Mouse (Mus musculus) neural tube, embryonic 11.5 days (tissue): Measurements from ENCODE around the gene Chtf18. TPM values are rescaled to one million over a fixed set of nuclear protein-coding genes. Genes with fewer than 3 reads are reported as not detected.
"Not testable (repeated sequence)": the region's sequence is repeated elsewhere in the genome, so short reads cannot be mapped to it uniquely, and the experiment has no call there.

ENCODE experiments used
- ATAC-seq: fragments of 200-750 bp; cut with Nextera tagmentation; 2 replicates; pipeline ENCODE4 v1.8.0; 2017; ENCODE audit warnings: moderate number of reproducible peaks, mild to moderate bottlenecking, moderate TSS enrichment, moderate library complexity; ENCODE audit not compliant: insufficient read depth, low FRiP score, low TSS enrichment
- DNase-seq: peaks from one replicate; pipeline ENCODE4 v3.0.0-alpha.2; 2015; ENCODE audit warnings: low spot score
- H3K27ac ChIP-seq: fragments of 300-500 bp; sonication (generic); 2 replicates; pipeline ENCODE4 v1.5.1; 2014; ENCODE audit warnings: low read depth, mild to moderate bottlenecking, low read length
- H3K27me3 ChIP-seq: fragments of 300-500 bp; sonication (generic); 2 replicates; pipeline ENCODE4 v1.6.1; 2014; ENCODE audit warnings: mild to moderate bottlenecking, low read length, mixed read lengths; ENCODE audit not compliant: control insufficient read depth, insufficient read depth
- H3K36me3 ChIP-seq: fragments of 300-500 bp; sonication (generic); 2 replicates; pipeline ENCODE4 v1.6.1; 2014; ENCODE audit warnings: mild to moderate bottlenecking, low read length, moderate library complexity, mixed read lengths; ENCODE audit not compliant: control insufficient read depth, insufficient read depth
- H3K4me1 ChIP-seq: fragments of 300-500 bp; sonication (generic); 2 replicates; pipeline ENCODE4 v1.6.1; 2014; ENCODE audit warnings: low read length, mixed read lengths; ENCODE audit not compliant: control insufficient read depth, insufficient read depth
- H3K4me2 ChIP-seq: fragments of 300-500 bp; sonication (generic); 2 replicates; pipeline ENCODE4 v1.6.1; 2014; ENCODE audit warnings: low read depth, mild to moderate bottlenecking, moderate library complexity
- H3K4me3 ChIP-seq: fragments of 300-500 bp; sonication (generic); 2 replicates; pipeline ENCODE4 v1.5.1; 2014; ENCODE audit warnings: low read depth, low read length
- H3K9ac ChIP-seq: fragments of 300-500 bp; sonication (generic); 2 replicates; pipeline ENCODE4 v1.6.1; 2014; ENCODE audit warnings: mild to moderate bottlenecking, low read length
- H3K9me3 ChIP-seq: fragments of 300-500 bp; sonication (generic); 2 replicates; pipeline ENCODE4 v1.6.1; 2016; ENCODE audit warnings: low read length; ENCODE audit not compliant: control insufficient read depth
- WGBS: fragments of 180-500 bp; shearing (Covaris S2); extraction: QIAGEN DNeasy Blood & Tissue Kit; methylation state at CpG from one replicate; pipeline ENCODE4 v1.1.7; 2014; 5-methylcytosine and 5-hydroxymethylcytosine counted together
- polyA plus RNA-seq: library from polyadenylated mRNA; unstranded; fragments of >200 nt; fragmentation: Nextera tagmentation; extraction: Ambion mirVana; gene quantifications from 2 replicates; pipeline ENCODE4 v1.2.1, GENCODE M21; 2014

Chtf18 gene
- polyA plus RNA-seq, 1 experiment from 2014 or later, result 22.5 TPM

GRCm38 (mm10) chr17:25744311-25744710, 17.1 kb upstream of the Chtf18 start:
- WGBS, result 82% methylated on average over 10 of the region's 10 CpGs
- H3K9me3 ChIP-seq, result no peaks in the 10 kb centered on the region
- H3K4me3 ChIP-seq, result no peak overlapping the region
- H3K4me1 ChIP-seq, result no peaks in the 10 kb centered on the region
- no peak for ATAC-seq
- no peaks in the 10 kb centered on the region for H3K27me3 ChIP-seq
- no peak overlapping the region for H3K4me2 ChIP-seq
- DNase-seq, result no peak
- H3K36me3 ChIP-seq, result no peaks in the 10 kb centered on the region
- no peak overlapping the region for H3K27ac ChIP-seq
- no peak overlapping the region for H3K9ac ChIP-seq

- 96% methylated on average over 9 of the region's 9 CpGs for WGBS
- ATAC-seq, result no peak
Observed at GRCm38 (mm10) chr17:25743831-25744230, 16.6 kb upstream of the Chtf18 start.

GRCm38 (mm10) chr17:25741471-25741870, 14.3 kb upstream of the Chtf18 start:
- H3K27ac ChIP-seq, H3K36me3 ChIP-seq, ATAC-seq, H3K9me3 ChIP-seq, DNase-seq, H3K4me3 ChIP-seq, H3K4me2 ChIP-seq, H3K27me3 ChIP-seq, H3K4me1 ChIP-seq, H3K9ac ChIP-seq: not testable (repeated sequence)
- 78% methylated on average over 12 of the region's 12 CpGs for WGBS

More at GRCm38 (mm10) chr17:25743831-25744230, 16.6 kb upstream of the Chtf18 start:
- no peaks in the 10 kb centered on the region for H3K27me3 ChIP-seq
- H3K4me1 ChIP-seq, result no peaks in the 10 kb centered on the region
- H3K4me3 ChIP-seq, result no peak overlapping the region
- no peak overlapping the region for H3K4me2 ChIP-seq
- no peak for DNase-seq
- H3K9ac ChIP-seq, result no peak overlapping the region
- H3K27ac ChIP-seq, result no peak overlapping the region
- no peaks in the 10 kb centered on the region for H3K9me3 ChIP-seq
- H3K36me3 ChIP-seq, result no peaks in the 10 kb centered on the region

GRCm38 (mm10) chr17:25738861-25739260, 11.6 kb upstream of the Chtf18 start:
- no peaks in the 10 kb centered on the region for H3K36me3 ChIP-seq
- WGBS, result 82% methylated on average over 7 of the region's 7 CpGs
- no peak overlapping the region for H3K27ac ChIP-seq
- no peaks in the 10 kb centered on the region for H3K9me3 ChIP-seq
- DNase-seq (no peak), ATAC-seq (no peak)
- no peak overlapping the region for H3K4me3 ChIP-seq
- no peaks in the 10 kb centered on the region for H3K27me3 ChIP-seq
- no peak overlapping the region for H3K9ac ChIP-seq
- H3K4me1 ChIP-seq, result no peaks in the 10 kb centered on the region
- H3K4me2 ChIP-seq, result no peak overlapping the region

- WGBS, result 91% methylated on average over 3 of the region's 3 CpGs
- Histone ChIP-seq H3K27me3 (no peaks in the 10 kb centered on the region), H3K27ac (no peak within 1 kb of the TSS)
Observed at GRCm38 (mm10) chr17:25735745-25736144, 8.5 kb upstream of the Chtf18 start, which contains the start of gene Mslnl. Mslnl (plus strand) TSS chr17:25736042.

GRCm38 (mm10) chr17:25735246-25735645, 8.0 kb upstream of the Chtf18 start:
- H3K27me3 ChIP-seq, result no peaks in the 10 kb centered on the region
- 89% methylated on average over 5 of the region's 5 CpGs for WGBS
- no peaks in the 10 kb centered on the region for H3K9me3 ChIP-seq
- ATAC-seq (no peak), DNase-seq (no peak)
- no peak overlapping the region for H3K27ac ChIP-seq
- H3K9ac ChIP-seq, result no peak overlapping the region
- H3K36me3 ChIP-seq, result no peaks in the 10 kb centered on the region
- no peak overlapping the region for H3K4me3 ChIP-seq
- H3K4me2 ChIP-seq, result no peak overlapping the region
- H3K4me1 ChIP-seq, result no peaks in the 10 kb centered on the region

More at GRCm38 (mm10) chr17:25735745-25736144, 8.5 kb upstream of the Chtf18 start, which contains the start of gene Mslnl:
- DNase-seq (no peak), ATAC-seq (no peak)
- Histone ChIP-seq H3K9me3 (no peaks in the 10 kb centered on the region), H3K36me3 (no peaks in the 10 kb centered on the region), H3K4me2 (no peak within 1 kb of the TSS), H3K9ac (no peak within 1 kb of the TSS), H3K4me1 (no peaks in the 10 kb centered on the region), H3K4me3 (no peak within 1 kb of the TSS)

- no peak overlapping the region for H3K4me3 ChIP-seq
- peaks cover 7% of the 10 kb centered on the region for H3K4me1 ChIP-seq
- 26% methylated on average over 2 of the region's 2 CpGs for WGBS
- no peak overlapping the region for H3K4me2 ChIP-seq
- no peak for ATAC-seq
- H3K36me3 ChIP-seq, result no peaks in the 10 kb centered on the region
- no peaks in the 10 kb centered on the region for H3K9me3 ChIP-seq
- peak; percentile 90 for DNase-seq
- H3K27ac ChIP-seq, result no peak overlapping the region
- H3K9ac ChIP-seq, result no peak overlapping the region
- H3K27me3 ChIP-seq, result no peaks in the 10 kb centered on the region
Observed at GRCm38 (mm10) chr17:25732082-25732481, 4.9 kb upstream of the Chtf18 start.

- peak; percentile 14 for ATAC-seq
- Histone ChIP-seq H3K36me3 (peaks cover 4% of the 10 kb centered on the region; the same call in 1 of the 2 replicates), H3K4me2 (peak overlapping the region; percentile 90), H3K27ac (no peak overlapping the region), H3K4me3 (peak overlapping the region; percentile 64), H3K27me3 (no peaks in the 10 kb centered on the region), H3K9me3 (no peaks in the 10 kb centered on the region), H3K9ac (peak overlapping the region; percentile 82), H3K4me1 (peaks cover 18% of the 10 kb centered on the region)
- 28% methylated on average over 4 of the region's 4 CpGs for WGBS
- DNase-seq, result no peak
Observed at GRCm38 (mm10) chr17:25728009-25728270, 721 bp upstream of the Chtf18 start.

GRCm38 (mm10) chr17:25725264-25725663, 2.0 kb downstream of the Chtf18 start:
- H3K36me3 ChIP-seq, result peaks cover 8% of the 10 kb centered on the region
- H3K4me1 ChIP-seq, result peaks cover 18% of the 10 kb centered on the region
- H3K4me2 ChIP-seq, result no peak overlapping the region
- no peaks in the 10 kb centered on the region for H3K9me3 ChIP-seq
- DNase-seq (no peak), ATAC-seq (no peak)
- H3K27ac ChIP-seq, result no peak overlapping the region
- H3K9ac ChIP-seq, result no peak overlapping the region
- no peak overlapping the region for H3K4me3 ChIP-seq
- 78% methylated on average over 6 of the region's 6 CpGs for WGBS
- no peaks in the 10 kb centered on the region for H3K27me3 ChIP-seq
